Mouse (Mus musculus) MEL (cell line): ENCODE data around the gene Tubg1. TPM values are rescaled to one million over a fixed set of nuclear protein-coding genes. Genes with fewer than 3 reads are reported as not detected.

Experiments
- DNase-seq: peaks from one replicate; pipeline ENCODE4 v3.0.0; 2011; ENCODE audit warnings: low read depth, low spot score
- H3K27ac ChIP-seq: 2 replicates; pipeline ENCODE4 v1.5.1; 2012; ENCODE audit warnings: low read depth, mild to moderate bottlenecking, control low read depth, low read length, moderate library complexity; ENCODE audit not compliant: control insufficient read depth
- H3K27me3 ChIP-seq, 2 experiments: fragments of 150-350 bp in 1 of 2; sonication (generic) in 1 of 2; 2 replicates each; pipeline ENCODE4 v1.6.1; 2012; ENCODE audit warnings: low read length in 2 of 2, mild to moderate bottlenecking in 2 of 2, improper control_type of control experiment in 1 of 2, moderate library complexity in 1 of 2; ENCODE audit not compliant: insufficient read depth in 2 of 2, control insufficient read depth in 1 of 2
- H3K36me3 ChIP-seq, 2 experiments: 2 replicates each; pipeline ENCODE4 v1.6.1; 2012 to 2014; ENCODE audit warnings: low read length in 2 of 2, improper control_type of control experiment in 1 of 2, inconsistent platforms in 1 of 2, mild to moderate bottlenecking in 1 of 2; ENCODE audit not compliant: insufficient read depth in 2 of 2, control insufficient read depth in 1 of 2
- H3K4me1 ChIP-seq, 2 experiments: fragments of 150-350 bp in 1 of 2; sonication (generic) in 1 of 2; 2 replicates each; pipeline ENCODE4 v1.6.1; 2012; ENCODE audit warnings: low read length in 2 of 2, improper control_type of control experiment in 1 of 2, mild to moderate bottlenecking in 1 of 2; ENCODE audit not compliant: insufficient read depth in 2 of 2, control insufficient read depth in 1 of 2
- H3K4me3 ChIP-seq, 2 experiments: fragments of 150-350 bp in 1 of 2; sonication (generic) in 1 of 2; 2 replicates each; pipeline ENCODE4 v1.5.1; 2012; ENCODE audit warnings: low read depth in 2 of 2, low read length in 2 of 2, mild to moderate bottlenecking in 2 of 2, moderate library complexity in 2 of 2, control low read depth in 1 of 2, improper control_type of control experiment in 1 of 2; ENCODE audit not compliant: control insufficient read depth in 1 of 2, insufficient read depth in 1 of 2
- H3K79me2 ChIP-seq: 2 replicates; pipeline ENCODE4 v1.6.1; 2012; ENCODE audit warnings: mild to moderate bottlenecking, low read length, moderate library complexity; ENCODE audit not compliant: control insufficient read depth, poor library complexity, insufficient read depth
- H3K9ac ChIP-seq: 2 replicates; pipeline ENCODE4 v1.6.1; 2012; ENCODE audit warnings: low read depth, mild to moderate bottlenecking, control low read depth, low read length, moderate library complexity; ENCODE audit not compliant: control insufficient read depth, poor library complexity, severe bottlenecking
- H3K9me3 ChIP-seq: fragments of 150-350 bp; sonication (generic); replicated peaks from 2 replicates; pipeline ENCODE4 v1.6.1; 2012; ENCODE audit warnings: mild to moderate bottlenecking, low read length, improper control_type of control experiment, moderate library complexity; ENCODE audit not compliant: insufficient read depth
- BHLHE40 ChIP-seq: IDR thresholded peaks from 2 replicates; pipeline ENCODE4 v1.6.1; 2012; ENCODE audit warnings: low read depth, mild to moderate bottlenecking, inconsistent platforms, low read length, improper control_type of control experiment, borderline replicate concordance
- CHD2 ChIP-seq: IDR thresholded peaks from 2 replicates; pipeline ENCODE4 v1.6.1; 2011; ENCODE audit warnings: low read length, improper control_type of control experiment
- CTCF ChIP-seq, 3 experiments: IDR thresholded peaks in 2 of 3; conservative IDR thresholded peaks in 1 of 3; 2 replicates each; pipeline ENCODE4 v1.5.1; 2011 to 2012; ENCODE audit warnings: low read length in 3 of 3, low read depth in 2 of 3, mild to moderate bottlenecking in 2 of 3, improper control_type of control experiment in 1 of 3, inconsistent platforms in 1 of 3, mixed read lengths in 1 of 3, moderate library complexity in 1 of 3; ENCODE audit not compliant: control insufficient read depth in 1 of 3, insufficient read depth in 1 of 3, poor library complexity in 1 of 3, severe bottlenecking in 1 of 3
- E2F4 ChIP-seq: IDR thresholded peaks from 2 replicates; pipeline ENCODE4 v1.6.1; 2011; ENCODE audit warnings: low read depth, low read length, improper control_type of control experiment, borderline replicate concordance
- ELF1 ChIP-seq: IDR thresholded peaks from 2 replicates; pipeline ENCODE4 v1.6.1; 2014; ENCODE audit warnings: low read depth, mild to moderate bottlenecking, inconsistent platforms, low read length, improper control_type of control experiment, moderate library complexity
- EP300 ChIP-seq, 2 experiments: IDR thresholded peaks; 2 replicates each; pipeline ENCODE4 v1.6.1; 2011; ENCODE audit warnings: improper control_type of control experiment in 2 of 2, low read length in 2 of 2, low read depth in 1 of 2, mild to moderate bottlenecking in 1 of 2
- ETS1 ChIP-seq: IDR thresholded peaks from 2 replicates; pipeline ENCODE4 v1.6.1; 2012; ENCODE audit warnings: low read depth, mild to moderate bottlenecking, inconsistent platforms, low read length, improper control_type of control experiment, moderate library complexity
- GABPA ChIP-seq: IDR thresholded peaks from 2 replicates; pipeline ENCODE4 v1.6.1; 2012; ENCODE audit warnings: low read depth, mild to moderate bottlenecking, inconsistent platforms, low read length, improper control_type of control experiment, moderate library complexity
- GATA1 ChIP-seq: IDR thresholded peaks from 2 replicates; pipeline ENCODE4 v1.6.1; 2011; ENCODE audit warnings: low read depth, low read length, improper control_type of control experiment
- HCFC1 ChIP-seq: IDR thresholded peaks from 2 replicates; pipeline ENCODE4 v1.6.1; 2012; ENCODE audit warnings: low read depth, mild to moderate bottlenecking, inconsistent platforms, low read length, improper control_type of control experiment, moderate library complexity
- MAFK ChIP-seq: IDR thresholded peaks from 2 replicates; pipeline ENCODE4 v1.6.1; 2011; ENCODE audit warnings: low read depth, mild to moderate bottlenecking, low read length, improper control_type of control experiment, borderline replicate concordance
- MAX ChIP-seq: IDR thresholded peaks from 2 replicates; pipeline ENCODE4 v1.6.1; 2011; ENCODE audit warnings: low read length, improper control_type of control experiment
- MAZ ChIP-seq: IDR thresholded peaks from 2 replicates; pipeline ENCODE4 v1.6.1; 2012; ENCODE audit warnings: low read depth, mild to moderate bottlenecking, inconsistent platforms, low read length, improper control_type of control experiment
- MXI1 ChIP-seq: IDR thresholded peaks from 2 replicates; pipeline ENCODE4 v1.6.1; 2011; ENCODE audit warnings: mild to moderate bottlenecking, low read depth, low read length, improper control_type of control experiment
- MYB ChIP-seq: IDR thresholded peaks from 2 replicates; pipeline ENCODE4 v1.6.1; 2011; ENCODE audit warnings: mild to moderate bottlenecking, low read depth, low read length, improper control_type of control experiment
- MYC ChIP-seq: IDR thresholded peaks from 2 replicates; pipeline ENCODE4 v1.6.1; 2011; ENCODE audit warnings: low read depth, mild to moderate bottlenecking, low read length, improper control_type of control experiment, moderate library complexity
- POLR2AphosphoS5 ChIP-seq: IDR thresholded peaks from 2 replicates; pipeline ENCODE4 v1.6.1; 2012; ENCODE audit warnings: low read depth, borderline replicate concordance, mild to moderate bottlenecking, inconsistent platforms, low read length, moderate library complexity, mixed read lengths
- RAD21 ChIP-seq: IDR thresholded peaks from 2 replicates; pipeline ENCODE4 v1.6.1; 2011; ENCODE audit warnings: mild to moderate bottlenecking, low read depth, low read length, improper control_type of control experiment
- RCOR1 ChIP-seq: IDR thresholded peaks from 2 replicates; pipeline ENCODE4 v1.6.1; 2012; ENCODE audit warnings: low read depth, mild to moderate bottlenecking, inconsistent platforms, low read length, improper control_type of control experiment
- SMC3 ChIP-seq: IDR thresholded peaks from 2 replicates; pipeline ENCODE4 v1.6.1; 2011; ENCODE audit warnings: low read depth, low read length, improper control_type of control experiment
- TAL1 ChIP-seq: IDR thresholded peaks from 2 replicates; pipeline ENCODE4 v1.6.1; 2012; ENCODE audit warnings: mild to moderate bottlenecking, inconsistent platforms, low read length, moderate library complexity, mixed read lengths
- TBP ChIP-seq: IDR thresholded peaks from 2 replicates; pipeline ENCODE4 v1.8.0; 2011; ENCODE audit warnings: low read depth, low read length, improper control_type of control experiment
- TCF12 ChIP-seq: IDR thresholded peaks from 2 replicates; pipeline ENCODE4 v1.6.1; 2014; ENCODE audit warnings: low read depth, mild to moderate bottlenecking, inconsistent platforms, low read length, improper control_type of control experiment, moderate library complexity
- USF2 ChIP-seq, 2 experiments: IDR thresholded peaks; 2 replicates each; pipeline ENCODE4 v1.6.1; 2011 to 2012; ENCODE audit warnings: improper control_type of control experiment in 2 of 2, low read length in 2 of 2, borderline replicate concordance in 1 of 2, inconsistent platforms in 1 of 2, low read depth in 1 of 2, mild to moderate bottlenecking in 1 of 2; ENCODE audit not compliant: insufficient read depth in 1 of 2
- ZC3H11A ChIP-seq: IDR thresholded peaks from 2 replicates; pipeline ENCODE4 v1.6.1; 2012; ENCODE audit warnings: low read depth, mild to moderate bottlenecking, inconsistent platforms, low read length, improper control_type of control experiment
- ZKSCAN1 ChIP-seq: IDR thresholded peaks from 2 replicates; pipeline ENCODE4 v1.6.1; 2012; ENCODE audit warnings: low read depth, mild to moderate bottlenecking, inconsistent platforms, low read length, improper control_type of control experiment, moderate library complexity
- ZNF384 ChIP-seq: IDR thresholded peaks from 2 replicates; pipeline ENCODE4 v1.6.1; 2012; ENCODE audit warnings: low read depth, mild to moderate bottlenecking, inconsistent platforms, low read length, improper control_type of control experiment
- polyA plus RNA-seq, 2 experiments: library from polyadenylated mRNA; stranded (reverse) in 1 of 2; unstranded in 1 of 2; fragments of >175 nt in 1 of 2; fragments of >200 nt in 1 of 2; gene quantifications; 2 replicates each; pipeline versions ENCODE4 v1.2.1 to v1.2.4; 2012; ENCODE audit warnings: low replicate concordance in 2 of 2, low read depth in 1 of 2; ENCODE audit not compliant: insufficient read length in 2 of 2, insufficient read depth in 1 of 2, missing spikeins in 1 of 2
- total RNA-seq: library from RNA; depleted of rRNA; stranded (reverse); fragments of 300-350 nt; gene quantifications from 2 replicates; pipeline ENCODE4 v1.2.3, GENCODE M21; 2012

Tubg1 gene
- total and polyA plus RNA-seq, 3 experiments = 60.0 to 183 (median 125) TPM

DNA sequence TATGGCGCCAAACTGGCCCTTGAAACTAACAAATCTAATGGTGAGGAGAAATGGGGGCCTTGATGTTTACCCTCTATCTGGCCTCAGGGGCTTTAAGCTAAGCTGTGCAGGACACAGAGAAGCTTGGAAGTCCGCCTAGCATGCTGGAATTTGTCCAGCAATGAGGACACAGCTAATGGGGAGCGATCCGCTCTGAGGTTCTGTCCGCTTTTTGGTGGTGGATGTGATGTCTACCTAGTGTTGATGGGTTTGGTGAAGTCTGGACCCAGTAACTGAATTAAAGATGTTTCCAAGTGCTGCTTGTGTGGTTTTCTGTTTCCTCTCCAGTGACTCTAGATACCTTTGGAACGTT is 33.4 kb upstream of the Tubg1 start:
- peaks cover 4 to 18% of the 10 kb centered on the region in 2 experiments; a peak in 3 of 4 replicates for H3K36me3 ChIP-seq
- no peak overlapping the region; a peak in 1 of 4 replicates for H3K4me3 ChIP-seq
- no peaks in the 10 kb centered on the region for H3K27me3 ChIP-seq
- peaks cover 23% of the 10 kb centered on the region for H3K79me2 ChIP-seq
- H3K9ac ChIP-seq = peak overlapping the region; percentile 81
- DNase-seq = no peak
- no peaks in the 10 kb centered on the region for H3K9me3 ChIP-seq
- peaks cover 6 to 21% of the 10 kb centered on the region in 2 experiments for H3K4me1 ChIP-seq
- peak overlapping the region; percentile 66 for H3K27ac ChIP-seq
- TF ChIP-seq CTCF (IDR thresholded peaks at IDR 0.05 in 2 of 3, conservative IDR thresholded peaks at IDR 0.05 in 1 of 3; ENCODE audit: control insufficient read depth in 1 of 3, insufficient read depth in 1 of 3, low read depth in 2 of 3, low read length in 3 of 3, poor library complexity in 1 of 3, severe bottlenecking in 1 of 3) (no peak), MAZ (no peak), GATA1 (no peak), SMC3 (no peak), E2F4 (no peak), TBP (no peak), MYB (no peak), TAL1 (no peak), RCOR1 (no peak), ELF1 (no peak), MAX (no peak)
- TF ChIP-seq, all 39 proteins: peak for 0

DNA sequence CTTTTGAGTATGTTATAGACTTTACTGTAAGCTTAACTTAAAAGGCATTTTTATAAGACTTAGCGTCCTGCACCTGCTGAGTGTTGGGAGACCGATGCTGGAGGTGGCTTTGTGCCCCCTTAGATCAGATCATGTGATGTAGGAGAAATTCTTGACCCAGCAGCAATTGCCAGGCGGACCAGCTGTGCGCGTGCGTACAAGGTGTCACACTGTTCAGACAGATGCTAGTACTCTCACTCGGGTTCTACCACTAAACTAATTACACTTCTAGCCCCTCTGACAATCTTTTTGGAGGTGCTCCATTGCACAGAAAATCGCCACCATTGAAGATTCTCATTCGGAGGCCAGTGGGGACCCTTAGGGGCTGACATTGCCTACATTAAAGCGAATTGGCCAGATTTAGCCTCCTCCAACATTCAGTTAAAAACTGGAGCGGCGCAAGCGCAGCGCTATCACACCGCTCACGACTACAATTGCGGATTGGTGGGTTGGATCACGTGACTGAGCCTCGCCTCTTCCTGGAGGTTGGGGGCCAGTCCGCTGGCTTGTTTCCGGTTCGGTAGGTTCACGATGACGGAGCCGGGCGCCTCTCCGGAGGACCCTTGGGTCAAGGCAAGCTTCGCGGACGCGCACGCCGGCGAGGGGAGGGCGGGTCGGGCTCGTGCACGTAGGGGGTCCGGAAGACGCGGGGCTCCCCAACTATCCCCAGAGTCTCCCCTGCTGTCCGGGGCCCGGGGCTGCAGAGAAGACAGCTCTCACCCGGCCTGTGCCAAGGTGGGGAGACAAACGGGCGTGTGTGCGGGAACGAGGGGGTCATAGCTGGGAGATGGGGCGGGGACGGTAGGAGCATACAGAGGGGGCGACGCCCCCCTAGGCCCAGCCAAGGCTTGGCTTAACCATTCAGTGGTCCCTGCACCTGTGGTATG is 32.7 kb upstream of the Tubg1 start, which contains the start of gene Mlx:
Mlx (plus strand) TSS at position 522 of the 926 bp plus-strand sequence.
- H3K4me1 ChIP-seq = peaks cover 4 to 19% of the 10 kb centered on the region in 2 experiments
- DNase-seq = peak; percentile 97
- H3K4me3 ChIP-seq = peak within 1 kb of the TSS; percentile 77 to 80
- no peaks in the 10 kb centered on the region for H3K27me3 ChIP-seq
- peak within 1 kb of the TSS; percentile 81 for H3K9ac ChIP-seq
- H3K9me3 ChIP-seq = no peaks in the 10 kb centered on the region
- H3K79me2 ChIP-seq = peaks cover 23% of the 10 kb centered on the region
- H3K36me3 ChIP-seq = peaks cover 7 to 15% of the 10 kb centered on the region in 2 experiments
- H3K27ac ChIP-seq = peak within 1 kb of the TSS; percentile 66
- TF ChIP-seq E2F4 (no peak), MAX (peak; percentile 96), TCF12 (0 out of 2 replicates have a peak, but pooled peaks have one; percentile 25), GABPA (no peak), MAZ (peak; percentile 91; the same call in 1 of the 2 replicates), ZNF384 (no peak), EP300 (IDR thresholded peaks at IDR 0.05; ENCODE audit: low read depth in 1 of 2, low read length in 2 of 2) (no peak), CTCF (IDR thresholded peaks at IDR 0.05 in 2 of 3, conservative IDR thresholded peaks at IDR 0.05 in 1 of 3; ENCODE audit: control insufficient read depth in 1 of 3, insufficient read depth in 1 of 3, low read depth in 2 of 3, low read length in 3 of 3, poor library complexity in 1 of 3, severe bottlenecking in 1 of 3) (no peak), RCOR1 (no peak), ZC3H11A (no peak), RAD21 (no peak), ETS1 (0 out of 2 replicates have a peak, but pooled peaks have one; percentile 25), TBP (peak; percentile 85), ELF1 (peak; percentile 94), GATA1 (peak; percentile 51; the same call in 1 of the 2 replicates), HCFC1 (peak; percentile 84), MYC (no peak; the same call in 1 of the 2 replicates), MAFK (no peak), TAL1 (no peak), USF2 (IDR thresholded peaks at IDR 0.05; ENCODE audit: borderline replicate concordance in 1 of 2, insufficient read depth in 1 of 2, low read depth in 1 of 2, low read length in 2 of 2) (peak; percentile 94 to 95), BHLHE40 (peak; percentile 92), ZKSCAN1 (no peak), SMC3 (no peak), MXI1 (peak; percentile 66), POLR2AphosphoS5 (no peak), CHD2 (no peak)
